In the genomic region with DNA sequence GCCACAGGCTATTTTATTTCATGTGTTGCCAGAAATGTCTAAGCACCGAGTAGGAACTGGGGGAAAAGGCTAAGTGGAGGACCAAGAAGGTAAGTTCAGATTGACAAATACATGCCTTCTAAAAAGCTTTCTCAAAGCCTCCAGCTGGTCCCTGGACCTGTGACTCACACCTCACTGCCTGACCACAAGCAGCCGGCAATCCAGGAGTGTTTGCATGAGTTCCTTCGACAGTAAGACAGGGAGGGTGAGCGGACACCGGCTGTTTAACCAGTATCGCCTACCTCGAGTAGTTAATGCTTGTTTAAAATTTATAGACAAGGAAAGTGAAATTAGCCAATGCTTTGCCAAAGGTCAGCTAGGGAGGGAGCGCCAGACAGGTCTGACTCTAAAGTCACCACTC, we compare ENCODE assay signal across 15 mouse cellular contexts.
A peak's percentile ranks its signal among the peaks of the same experiment; 100 is the strongest.
DNase-seq lines count a peak whose midpoint lies in the region; ATAC-seq and TF ChIP-seq lines count a peak whose summit lies in the region.
"Had no signal": no experiment of that assay in that cellular context is flagged by ENCODE, and none has a peak within 500 bp of the region (broad histone marks: within the 10 kb centered on the region; RNA-seq: fewer than 3 reads in every experiment).

No protein-coding gene starts in this region.

- no peak for TF ChIP-seq POLR2A in kidney, adult 2 months (IDR thresholded peaks at IDR 0.05; ENCODE audit: low read depth, low read length)
- no peak for TF ChIP-seq POLR2A in myocyte (IDR thresholded peaks at IDR 0.05; ENCODE audit: insufficient read length, low read depth)

- peak; percentile 36; the same call in 1 of the 2 replicates for ATAC-seq in lung, embryonic 16.5 days (ENCODE audit: low read depth)
- peak; percentile 95 for ATAC-seq in Patski

- 27% methylated on average over 8 of the region's 8 CpGs for WGBS in lung, embryonic 16.5 days
- WGBS in kidney, adult 2 months: 21% methylated on average over 8 of the region's 8 CpGs
- WGBS in hindbrain, embryonic 10.5 days: 80% methylated on average over 8 of the region's 8 CpGs

- H3K79me2 ChIP-seq in myocyte (ENCODE audit: control insufficient read depth, insufficient read depth): no peaks in the 10 kb centered on the region

- H3K36me3 ChIP-seq in lung, embryonic 16.5 days (ENCODE audit: control insufficient read depth, insufficient read depth, low read length): no peaks in the 10 kb centered on the region
- H3K36me3 ChIP-seq in kidney, adult 2 months (ENCODE audit: control insufficient read depth, insufficient read depth, low read length): no peaks in the 10 kb centered on the region
- no peaks in the 10 kb centered on the region for H3K36me3 ChIP-seq in myocyte (ENCODE audit: control insufficient read depth, insufficient read depth)
- H3K36me3 ChIP-seq in hindbrain, embryonic 10.5 days: no peaks in the 10 kb centered on the region
- H3K36me3 ChIP-seq: hindbrain, embryonic 15.5 days; midbrain, embryonic 12.5 days had no signal

- CTCF ChIA-PET in Patski (lab: Charles Lee): no interaction called here

- H3K4me3 ChIP-seq in lung, embryonic 16.5 days (ENCODE audit: low read length): no peak overlapping the region
- no peak overlapping the region for H3K4me3 ChIP-seq in kidney, adult 2 months (ENCODE audit: insufficient read depth, low read depth, low read length)
- H3K4me3 ChIP-seq in myocyte: no peak overlapping the region
- H3K4me3 ChIP-seq in hindbrain, embryonic 10.5 days: no peak overlapping the region
- H3K4me3 ChIP-seq: hindbrain, embryonic 15.5 days; midbrain, embryonic 12.5 days had no signal

- DNase-seq in lung, postnatal 36 days: no peak
- DNase-seq in Patski (ENCODE audit: low read depth, low spot score): no peak
- peak; percentile 59 for DNase-seq in kidney, adult 2 months
- no peak for DNase-seq in gastrocnemius, postnatal 4 days (ENCODE audit: low spot score in 2 of 2)
- DNase-seq in right cerebral cortex, postnatal 10 days (ENCODE audit: low spot score in 2 of 2): no peak
- no peak for DNase-seq in hindbrain, embryonic 10.5 days (ENCODE audit: low spot score)
- DNase-seq: adrenal gland, postnatal 10 days; cerebellum, postnatal 14 days; gastrocnemius, postnatal 36 days; right cerebral cortex, postnatal 4 days; thymus, postnatal 14 days had no signal

- POLR2A ChIA-PET in Patski (lab: Charles Lee): no interaction called here

- TF ChIP-seq CTCF in Patski (IDR thresholded peaks at IDR 0.05): no peak
- TF ChIP-seq CTCF in kidney, adult 2 months (conservative IDR thresholded peaks at IDR 0.05; ENCODE audit: insufficient read depth, insufficient read length, low read depth, low read length): no peak

- no peak overlapping the region for H3K4me2 ChIP-seq in lung, embryonic 16.5 days (ENCODE audit: low read depth, low read length)
- H3K4me2 ChIP-seq in myocyte (ENCODE audit: low read depth): peak overlapping the region; percentile 74
- H3K4me2 ChIP-seq: hindbrain, embryonic 15.5 days; midbrain, embryonic 12.5 days had no signal

- no peaks in the 10 kb centered on the region for H3K9me3 ChIP-seq in lung, embryonic 16.5 days (ENCODE audit: control insufficient read depth, low read length)
- no peaks in the 10 kb centered on the region for H3K9me3 ChIP-seq in hindbrain, embryonic 10.5 days
- H3K9me3 ChIP-seq: hindbrain, embryonic 15.5 days; midbrain, embryonic 12.5 days had no signal

- no peaks in the 10 kb centered on the region for H3K27me3 ChIP-seq in lung, embryonic 16.5 days (ENCODE audit: control insufficient read depth, insufficient read depth, low read depth, low read length)
- no peaks in the 10 kb centered on the region for H3K27me3 ChIP-seq in Patski
- H3K27me3 ChIP-seq in kidney, adult 2 months (replicated peaks; ENCODE audit: control insufficient read depth, insufficient read depth, low read length): no peaks in the 10 kb centered on the region
- no peaks in the 10 kb centered on the region for H3K27me3 ChIP-seq in myocyte (ENCODE audit: control insufficient read depth, insufficient read depth, insufficient read length)
- no peaks in the 10 kb centered on the region for H3K27me3 ChIP-seq in hindbrain, embryonic 10.5 days (ENCODE audit: insufficient read depth, poor library complexity, severe bottlenecking)
- H3K27me3 ChIP-seq: hindbrain, embryonic 15.5 days; midbrain, embryonic 12.5 days had no signal

- no peak overlapping the region for H3K9ac ChIP-seq in lung, embryonic 16.5 days (ENCODE audit: low read length)
- H3K9ac ChIP-seq: hindbrain, embryonic 15.5 days; midbrain, embryonic 12.5 days had no signal

- H3ac ChIP-seq in myocyte (ENCODE audit: control insufficient read depth, insufficient read length): no peak overlapping the region

- peaks cover 6% of the 10 kb centered on the region for H3K4me1 ChIP-seq in lung, embryonic 16.5 days (replicated peaks; ENCODE audit: control insufficient read depth, insufficient read depth, low read length)
- H3K4me1 ChIP-seq in kidney, adult 2 months (ENCODE audit: control insufficient read depth, insufficient read depth, low read length): peaks cover 19% of the 10 kb centered on the region
- H3K4me1 ChIP-seq in hindbrain, embryonic 10.5 days (replicated peaks): no peaks in the 10 kb centered on the region
- H3K4me1 ChIP-seq: hindbrain, embryonic 15.5 days; midbrain, embryonic 12.5 days had no signal

- H3K27ac ChIP-seq in lung, embryonic 16.5 days (ENCODE audit: low read length): no peak overlapping the region
- H3K27ac ChIP-seq in kidney, adult 2 months (ENCODE audit: insufficient read depth, low read depth, low read length): no peak overlapping the region
- H3K27ac ChIP-seq in hindbrain, embryonic 10.5 days: no peak overlapping the region
- H3K27ac ChIP-seq: hindbrain, embryonic 15.5 days; midbrain, embryonic 12.5 days had no signal

- in situ Hi-C loops in Patski (cut with MboI; ENCODE audit: low pct_unique_long_range_greater_than_20kb): loop anchor here (10.0 kb wide), 1 partner anchor 208 kb away; no protein-coding TSS in a partner anchor

TF ChIP-seq in myocyte, 11 proteins besides CTCF, POLR2A, EP300 and RAD21:
- TF ChIP-seq E2F4 (IDR thresholded peaks at IDR 0.05; ENCODE audit: insufficient read depth) (no peak), USF1 (IDR thresholded peaks at IDR 0.05; ENCODE audit: low read depth) (no peak), MAX (IDR thresholded peaks at IDR 0.05; ENCODE audit: low read depth) (no peak), CEBPB (IDR thresholded peaks at IDR 0.05; ENCODE audit: insufficient read depth, poor library complexity, severe bottlenecking) (0 out of 2 replicates have a peak, but pooled peaks have one; percentile 21), TCF12 (IDR thresholded peaks at IDR 0.05; ENCODE audit: insufficient read depth, poor library complexity, severe bottlenecking) (peak; percentile 41), SRF (IDR thresholded peaks at IDR 0.05; ENCODE audit: control insufficient read depth, insufficient read length, low read depth) (no peak), MYOG (IDR thresholded peaks at IDR 0.05; ENCODE audit: control insufficient read depth in 1 of 3, insufficient read depth in 1 of 3, insufficient read length in 2 of 3, low read depth in 2 of 3) (peak; percentile 49 to 90 (median 88)), POLR2AphosphoS2 (IDR thresholded peaks at IDR 0.05; ENCODE audit: insufficient read length, low read depth) (no peak), MYOD1 (IDR thresholded peaks at IDR 0.05; ENCODE audit: control insufficient read depth in 1 of 3, insufficient read length in 2 of 3, low read depth in 2 of 3) (peak; percentile 42 to 87 (median 75)), REST (IDR thresholded peaks at IDR 0.05; ENCODE audit: insufficient read depth, insufficient read length) (no peak), TCF3 (IDR thresholded peaks at IDR 0.05; ENCODE audit: insufficient read length, low read depth) (no peak)
